Mouse (Mus musculus) frontal cortex, postnatal 36 days (tissue): ENCODE results near the gene Med18.
"Not testable (repeated sequence)": the region's sequence is repeated elsewhere in the genome, so short reads cannot be mapped to it uniquely, and the experiment has no call there.

Experiments used
- DNase-seq, 2 experiments: peaks; one replicate each; pipeline ENCODE4 v3.0.0; 2022; ENCODE audit warnings: low spot score in 2 of 2

The Med18 gene

DNA sequence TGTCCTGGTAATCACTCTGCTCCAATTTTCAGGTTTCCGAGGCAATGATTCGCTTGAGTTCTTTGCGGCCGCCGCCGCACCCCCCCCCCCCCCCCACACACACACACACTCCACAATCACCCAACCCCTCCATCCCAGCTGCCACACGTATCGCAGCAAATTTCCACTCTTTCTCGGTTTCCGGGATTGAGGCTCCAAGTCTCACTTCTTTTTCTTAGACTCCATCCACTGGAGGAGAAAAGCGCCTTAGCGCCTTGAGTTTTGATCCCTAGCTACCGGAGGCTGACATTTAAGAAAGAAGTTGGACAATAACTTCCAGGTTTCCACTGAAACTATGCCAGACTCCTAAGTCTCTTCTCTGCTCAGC lies 42.2 kb downstream of the Med18 start:
- peak in 1 of 2 experiments; percentile 2 for DNase-seq

DNA sequence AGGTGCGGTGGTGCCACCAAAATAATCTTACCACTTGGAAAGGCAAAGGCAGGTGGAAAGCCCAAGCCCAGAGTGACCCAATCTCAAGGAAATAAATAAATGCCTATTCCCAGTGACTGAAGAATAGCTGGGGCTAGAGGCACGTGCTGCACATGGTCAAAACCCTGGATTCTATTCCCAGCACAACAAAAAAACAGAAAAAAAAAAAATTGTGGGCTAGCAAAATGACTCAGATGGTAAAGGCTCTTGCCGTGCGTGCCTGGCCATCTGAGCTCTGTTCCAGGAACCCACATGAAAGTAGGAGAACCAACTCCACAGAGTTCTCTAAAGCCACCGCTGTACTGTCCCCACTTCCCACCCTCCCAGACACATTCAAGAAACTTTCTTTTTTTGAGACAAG lies 43.2 kb downstream of the Med18 start:
- DNase-seq, result no peak

DNA sequence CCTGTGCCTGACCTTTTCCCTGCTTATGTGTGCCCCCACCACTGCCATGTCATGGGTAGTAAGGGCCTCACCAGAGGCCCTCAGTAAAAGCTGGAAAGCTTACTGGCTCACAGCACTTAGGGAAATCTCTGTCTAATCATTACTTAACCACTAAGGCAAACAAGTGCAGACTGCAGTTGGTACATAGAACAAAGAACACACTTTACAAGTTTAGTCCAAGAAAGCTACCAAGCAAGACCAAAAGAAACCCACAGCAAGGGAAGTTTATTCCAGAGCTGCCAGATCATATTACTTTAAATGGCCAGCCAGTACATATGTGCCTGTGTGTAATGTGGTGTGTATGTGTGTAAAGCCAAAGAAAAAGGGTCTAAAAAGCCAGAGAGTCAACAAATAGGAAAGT lies 47.8 kb downstream of the Med18 start:
- DNase-seq, result no peak

DNA sequence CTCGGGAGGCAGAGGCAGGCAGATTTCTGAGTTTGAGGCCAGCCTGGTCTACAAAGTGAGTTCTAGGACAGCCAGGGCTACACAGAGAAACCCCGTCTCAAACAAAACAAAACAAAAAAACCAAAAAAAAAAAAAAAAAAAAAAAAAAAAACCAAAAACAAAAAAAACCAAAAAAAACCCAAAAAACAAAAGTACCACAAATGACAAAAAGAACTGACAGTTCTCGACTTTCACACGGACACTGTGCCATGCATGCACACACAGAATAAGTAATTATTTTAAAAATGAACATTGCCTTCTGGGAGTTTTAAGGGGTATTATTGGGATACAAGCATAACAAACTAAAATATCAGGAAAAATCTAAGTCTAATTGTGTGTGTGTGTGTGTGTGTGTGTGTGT lies 50.5 kb downstream of the Med18 start:
- not testable (repeated sequence) for DNase-seq

DNA sequence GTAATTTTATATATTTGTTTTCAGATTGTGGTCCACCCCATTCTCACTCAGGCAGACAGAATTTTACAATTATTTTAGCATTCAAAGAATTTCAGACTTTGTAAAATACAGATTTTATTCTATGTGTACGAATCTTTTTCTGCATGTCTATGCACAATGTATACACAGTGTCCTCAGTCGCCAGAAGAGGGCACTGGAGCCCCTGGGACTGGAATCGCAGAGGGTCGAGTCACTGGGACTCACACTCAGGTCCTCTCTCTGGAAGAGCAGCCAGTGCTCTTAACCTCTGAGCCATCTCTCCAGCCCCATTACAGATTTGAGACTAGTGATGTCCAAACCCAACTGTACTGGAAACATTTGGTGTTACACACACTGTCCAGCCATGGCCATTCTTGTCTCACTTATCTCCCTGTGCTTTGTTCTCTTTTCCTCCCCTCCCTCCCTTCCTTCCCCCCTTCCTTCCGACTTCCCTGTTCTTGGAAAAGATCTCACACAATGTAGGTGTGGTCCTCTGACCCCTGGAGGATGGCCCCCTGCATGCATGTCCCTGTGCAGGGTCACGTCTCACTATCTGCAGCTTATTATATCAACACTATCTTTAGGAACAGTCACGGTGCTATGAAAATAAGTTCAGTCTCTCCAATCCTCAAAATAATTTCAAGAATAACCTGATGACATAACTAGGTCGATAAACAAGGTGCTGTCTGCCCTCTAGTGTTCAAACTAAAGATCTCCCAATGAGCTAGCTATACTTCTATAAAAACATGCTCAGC lies 52.2 kb downstream of the Med18 start:
- DNase-seq, result no peak

DNA sequence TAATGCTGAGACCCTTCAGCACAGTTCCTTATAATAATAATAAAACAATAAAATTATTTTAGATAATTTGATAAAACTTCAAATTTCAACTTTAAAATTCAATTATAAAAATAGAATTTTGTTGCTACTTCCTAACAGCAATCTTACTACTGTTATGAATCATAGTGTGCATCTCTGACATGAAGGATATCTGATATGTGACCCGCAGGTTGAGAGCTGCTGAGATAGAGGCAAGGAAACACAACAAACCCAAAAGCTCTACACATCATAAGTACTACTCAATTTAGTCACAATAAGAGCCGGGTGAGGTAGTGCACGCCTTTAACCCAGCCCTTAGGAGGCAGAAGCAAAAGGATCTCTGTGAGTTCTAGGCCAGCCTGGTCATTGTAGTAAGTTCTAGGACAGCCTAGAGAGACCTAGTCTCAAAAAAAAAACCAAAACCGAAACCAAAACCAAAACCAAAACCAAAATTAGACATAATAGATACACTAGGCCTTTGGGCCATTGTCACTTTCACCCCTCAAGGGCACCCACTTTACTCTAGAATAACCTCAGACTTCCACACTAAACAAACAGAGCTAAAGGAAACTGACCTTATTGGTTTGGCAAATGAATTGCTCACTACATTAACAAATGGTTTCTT lies 54.0 kb downstream of the Med18 start:
- DNase-seq, result no peak
